Mouse (Mus musculus): ENCODE results near the gene Swap70. TPM values are rescaled to one million over a fixed set of nuclear protein-coding genes. Genes with fewer than 3 reads are reported as not detected.

Gene Swap70
- polyA plus RNA-seq, 1 experiment, result 38.2 TPM

- TF ChIP-seq POLR2A (IDR thresholded peaks at IDR 0.05; ENCODE audit: borderline replicate concordance, extremely low read depth, low read depth, low read length) (no peak), CTCF (IDR thresholded peaks at IDR 0.05; ENCODE audit: insufficient read depth, low read length) (no peak)
- Histone ChIP-seq H3K4me3 (replicated peaks; ENCODE audit: extremely low read depth, low read depth, low read length) (no peak overlapping the region), H3K4me1 (ENCODE audit: control insufficient read depth, insufficient read depth, low read length) (no peaks in the 10 kb centered on the region)
- 92% methylated on average over 8 of the region's 8 CpGs for WGBS
- DNase-seq, result no peak
Observed at GRCm38 (mm10) chr7:110309246-110309645, 87.7 kb downstream of the Swap70 start.

GRCm38 (mm10) chr7:110313392-110314055, 92.0 kb downstream of the Swap70 start:
- Histone ChIP-seq H3K4me1 (ENCODE audit: control insufficient read depth, insufficient read depth, low read length) (no peaks in the 10 kb centered on the region), H3K4me3 (replicated peaks; ENCODE audit: extremely low read depth, low read depth, low read length) (no peak overlapping the region)
- DNase-seq, result no peak
- 75% methylated on average over 9 of the region's 9 CpGs for WGBS
- TF ChIP-seq CTCF (IDR thresholded peaks at IDR 0.05; ENCODE audit: insufficient read depth, low read length) (no peak), POLR2A (IDR thresholded peaks at IDR 0.05; ENCODE audit: borderline replicate concordance, extremely low read depth, low read depth, low read length) (no peak)

- 94% methylated on average over 7 of the region's 7 CpGs for whole genome bisulfite sequencing
- TF ChIP-seq POLR2A (IDR thresholded peaks at IDR 0.05; ENCODE audit: borderline replicate concordance, extremely low read depth, low read depth, low read length) (no peak), CTCF (IDR thresholded peaks at IDR 0.05; ENCODE audit: insufficient read depth, low read length) (no peak)
- Histone ChIP-seq H3K4me3 (replicated peaks; ENCODE audit: extremely low read depth, low read depth, low read length) (no peak overlapping the region), H3K4me1 (ENCODE audit: control insufficient read depth, insufficient read depth, low read length) (peaks cover 2% of the 10 kb centered on the region; the same call in 1 of the 2 replicates)
- DNase-seq, result no peak
Observed at GRCm38 (mm10) chr7:110314401-110314890, 92.9 kb downstream of the Swap70 start.

GRCm38 (mm10) chr7:110315352-110315751, 93.8 kb downstream of the Swap70 start:
- TF ChIP-seq CTCF (IDR thresholded peaks at IDR 0.05; ENCODE audit: insufficient read depth, low read length), result no peak
- peaks cover 2% of the 10 kb centered on the region; the same call in 1 of the 2 replicates for H3K4me1 ChIP-seq (ENCODE audit: control insufficient read depth, insufficient read depth, low read length)
- no peak overlapping the region for H3K4me3 ChIP-seq (replicated peaks; ENCODE audit: extremely low read depth, low read depth, low read length)
- DNase-seq, result no peak
- WGBS, result 91% methylated on average over 1 of the region's 1 CpGs

DNA sequence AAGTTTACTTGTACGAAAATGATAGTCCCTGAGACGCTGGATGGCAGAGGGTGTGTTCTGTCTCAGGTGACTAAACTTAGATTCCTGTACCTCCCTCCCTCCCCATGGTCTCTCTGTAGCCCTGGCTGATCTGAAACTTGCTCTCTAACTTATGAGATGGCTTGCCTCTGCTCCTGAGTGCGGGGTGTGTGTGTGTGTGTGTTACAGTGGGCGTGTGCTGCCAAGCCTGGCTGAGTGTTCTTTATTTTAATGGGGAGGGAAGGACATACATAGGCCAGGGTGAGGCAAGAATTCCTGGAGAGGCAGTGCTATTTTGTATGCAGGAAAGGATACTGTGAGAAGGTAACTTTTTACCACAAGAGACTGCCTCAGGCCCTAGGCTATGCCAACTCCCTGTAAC, 95.9 kb downstream of the Swap70 start:
- DNase-seq, result no peak
- H3K4me1 ChIP-seq (ENCODE audit: control insufficient read depth, insufficient read depth, low read length), result peaks cover 2% of the 10 kb centered on the region; the same call in 1 of the 2 replicates
- TF ChIP-seq POLR2A (IDR thresholded peaks at IDR 0.05; ENCODE audit: borderline replicate concordance, extremely low read depth, low read depth, low read length), result no peak
- TF ChIP-seq CTCF (IDR thresholded peaks at IDR 0.05; ENCODE audit: insufficient read depth, low read length), result no peak
- no peak overlapping the region for H3K4me3 ChIP-seq (replicated peaks; ENCODE audit: extremely low read depth, low read depth, low read length)
- WGBS, result 78% methylated on average over 4 of the region's 4 CpGs

- DNase-seq, result no peak
- no peak for TF ChIP-seq CTCF (IDR thresholded peaks at IDR 0.05; ENCODE audit: insufficient read depth, low read length)
- TF ChIP-seq POLR2A (IDR thresholded peaks at IDR 0.05; ENCODE audit: borderline replicate concordance, extremely low read depth, low read depth, low read length), result no peak
Observed at GRCm38 (mm10) chr7:110318971-110319519, 97.5 kb downstream of the Swap70 start.

DNA sequence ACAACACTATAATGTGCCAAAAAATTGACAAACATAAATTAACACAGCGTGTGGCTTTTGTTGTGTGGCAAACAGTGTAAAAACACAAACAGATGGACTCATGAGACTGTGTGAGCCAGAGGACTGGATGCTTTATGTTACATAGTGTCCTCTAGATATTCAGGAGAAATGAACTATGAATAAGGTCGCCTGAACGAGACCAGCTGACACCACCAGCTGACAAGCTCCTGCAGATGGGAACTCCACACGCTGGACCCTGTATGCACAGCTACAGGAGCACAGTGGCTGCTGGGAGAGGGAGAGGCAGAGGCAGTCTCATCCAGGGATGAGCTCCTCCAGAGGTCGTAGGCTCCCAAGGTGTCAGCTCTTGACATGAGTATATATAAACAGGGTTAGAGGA, 99.6 kb downstream of the Swap70 start:
- DNase-seq, result no peak
- no peak overlapping the region for H3K4me3 ChIP-seq (replicated peaks; ENCODE audit: extremely low read depth, low read depth, low read length)
- WGBS, result 80% methylated on average over 5 of the region's 5 CpGs
- H3K4me1 ChIP-seq (ENCODE audit: control insufficient read depth, insufficient read depth, low read length), result peaks cover 2% of the 10 kb centered on the region; the same call in 1 of the 2 replicates
- TF ChIP-seq POLR2A (IDR thresholded peaks at IDR 0.05; ENCODE audit: borderline replicate concordance, extremely low read depth, low read depth, low read length) (no peak), CTCF (IDR thresholded peaks at IDR 0.05; ENCODE audit: insufficient read depth, low read length) (no peak)

More at GRCm38 (mm10) chr7:110318971-110319519, 97.5 kb downstream of the Swap70 start:
- WGBS, result 67% methylated on average over 6 of the region's 6 CpGs
- H3K4me3 ChIP-seq (replicated peaks; ENCODE audit: extremely low read depth, low read depth, low read length), result no peak overlapping the region
- peaks cover 2% of the 10 kb centered on the region; the same call in 1 of the 2 replicates for H3K4me1 ChIP-seq (ENCODE audit: control insufficient read depth, insufficient read depth, low read length)

GRCm38 (mm10) chr7:110324852-110325251, 103.3 kb downstream of the Swap70 start:
- WGBS, result 95% methylated on average over 1 of the region's 1 CpGs
- no peak for DNase-seq

DNA sequence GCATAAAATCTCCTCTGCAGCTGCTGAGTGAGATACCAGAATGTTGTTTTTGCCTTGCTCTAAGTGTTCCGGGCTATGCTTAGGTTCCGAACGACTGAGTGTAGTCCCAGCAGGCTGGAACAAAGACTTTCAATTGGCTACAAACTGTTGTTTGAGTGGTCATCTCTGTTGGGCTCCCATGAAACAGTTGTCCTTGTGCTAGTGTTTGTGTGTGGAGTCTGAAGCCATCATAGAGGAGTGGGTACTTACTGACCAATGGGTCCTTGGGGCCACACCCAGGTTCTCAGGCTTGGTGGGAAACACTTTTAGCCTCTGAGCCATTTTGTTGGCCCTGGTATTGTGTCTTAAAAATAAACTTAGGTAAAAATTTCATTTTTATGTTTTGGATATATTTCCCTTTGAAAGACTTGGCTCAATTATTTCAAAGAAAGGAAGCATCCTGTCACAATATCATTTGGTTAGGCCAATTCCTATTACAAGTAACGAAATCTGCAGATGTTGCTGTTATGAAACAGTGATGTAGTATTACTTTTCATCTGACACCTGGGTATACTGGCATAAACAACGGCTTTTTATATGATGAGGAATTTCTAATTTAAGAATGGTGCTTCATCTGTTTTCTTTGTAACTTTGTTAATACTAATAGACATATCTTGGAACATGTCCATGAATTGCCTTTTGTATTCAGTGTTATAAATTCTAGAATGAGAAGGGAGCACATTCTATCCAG, 104.0 kb downstream of the Swap70 start:
- Histone ChIP-seq H3K4me1 (ENCODE audit: control insufficient read depth, insufficient read depth, low read length) (no peaks in the 10 kb centered on the region), H3K4me3 (replicated peaks; ENCODE audit: extremely low read depth, low read depth, low read length) (no peak overlapping the region)
- no peak for DNase-seq
- 70% methylated on average over 5 of the region's 5 CpGs for WGBS
- TF ChIP-seq CTCF (IDR thresholded peaks at IDR 0.05; ENCODE audit: insufficient read depth, low read length), result no peak
- TF ChIP-seq POLR2A (IDR thresholded peaks at IDR 0.05; ENCODE audit: borderline replicate concordance, extremely low read depth, low read depth, low read length), result no peak

More at GRCm38 (mm10) chr7:110324852-110325251, 103.3 kb downstream of the Swap70 start:
- no peak overlapping the region for H3K4me3 ChIP-seq (replicated peaks; ENCODE audit: extremely low read depth, low read depth, low read length)
- TF ChIP-seq CTCF (IDR thresholded peaks at IDR 0.05; ENCODE audit: insufficient read depth, low read length) (no peak), POLR2A (IDR thresholded peaks at IDR 0.05; ENCODE audit: borderline replicate concordance, extremely low read depth, low read depth, low read length) (no peak)
- no peaks in the 10 kb centered on the region for H3K4me1 ChIP-seq (ENCODE audit: control insufficient read depth, insufficient read depth, low read length)

Other genes starting within 250 kb of the Swap70 start
- 23.8 and 26.8 TPM in 2 replicates for gene Tmem41b, start 234.8 kb upstream of the Swap70 start, polyA plus RNA-seq (2012; rRNA removed)
- gene Ipo7, start 203.4 kb upstream of the Swap70 start, polyA plus RNA-seq (2012; rRNA removed), result 20.9 and 23.6 TPM in 2 replicates
- 12.5 and 15.0 TPM in 2 replicates for gene Zfp143, start 160.5 kb upstream of the Swap70 start, polyA plus RNA-seq (2012; rRNA removed)
- 2.9 and 5.9 TPM in 2 replicates for gene Wee1, start 99.7 kb upstream of the Swap70 start, polyA plus RNA-seq (2012; rRNA removed)